Mouse (Mus musculus): ENCODE measurements around the gene Tmem121b.
A peak's percentile ranks its signal among the peaks of the same experiment; 100 is the strongest.

The Tmem121b gene

DNA sequence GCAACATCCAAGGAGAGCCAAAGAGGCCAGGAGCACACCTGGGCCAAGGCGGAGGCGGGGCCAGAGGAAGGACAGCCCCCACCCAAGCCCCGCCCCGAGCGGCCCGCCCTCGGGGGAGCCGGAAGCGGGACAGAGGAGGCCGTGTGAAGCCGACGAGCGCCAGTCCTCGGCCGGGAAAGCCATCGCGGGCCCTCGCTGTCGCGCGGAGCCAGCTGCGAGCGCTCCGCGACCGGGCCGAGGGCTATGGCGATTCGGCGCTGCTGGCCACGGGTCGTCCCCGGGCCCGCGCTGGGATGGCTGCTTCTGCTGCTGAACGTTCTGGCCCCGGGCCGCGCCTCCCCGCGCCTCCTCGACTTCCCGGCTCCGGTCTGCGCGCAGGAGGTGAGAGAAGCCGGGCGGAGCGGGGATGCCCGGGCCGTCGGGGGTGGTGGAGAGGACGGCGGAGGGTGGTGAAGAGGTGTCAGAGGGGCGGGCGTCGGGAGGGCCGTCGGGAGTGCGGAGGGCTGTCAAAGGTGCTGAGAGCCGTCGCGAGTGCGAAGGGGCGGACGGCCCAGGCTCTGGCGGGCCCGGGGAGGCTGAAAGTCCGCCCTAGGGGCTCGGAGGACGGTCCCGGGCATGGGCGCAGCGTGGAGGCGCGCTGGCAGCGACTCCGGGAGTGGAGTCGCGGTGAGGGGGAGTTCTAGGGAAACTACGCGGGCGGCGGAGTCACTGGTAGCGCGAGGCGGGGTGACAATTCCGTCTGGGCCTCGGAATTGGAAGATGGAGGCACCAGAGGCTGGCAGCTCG, 30.3 kb downstream of the Tmem121b start, which contains the start of gene Il17ra:
Il17ra (plus strand) TSS at position 162 of the 786 bp plus-strand sequence.
- DNase-seq, result peak; percentile 90

DNA sequence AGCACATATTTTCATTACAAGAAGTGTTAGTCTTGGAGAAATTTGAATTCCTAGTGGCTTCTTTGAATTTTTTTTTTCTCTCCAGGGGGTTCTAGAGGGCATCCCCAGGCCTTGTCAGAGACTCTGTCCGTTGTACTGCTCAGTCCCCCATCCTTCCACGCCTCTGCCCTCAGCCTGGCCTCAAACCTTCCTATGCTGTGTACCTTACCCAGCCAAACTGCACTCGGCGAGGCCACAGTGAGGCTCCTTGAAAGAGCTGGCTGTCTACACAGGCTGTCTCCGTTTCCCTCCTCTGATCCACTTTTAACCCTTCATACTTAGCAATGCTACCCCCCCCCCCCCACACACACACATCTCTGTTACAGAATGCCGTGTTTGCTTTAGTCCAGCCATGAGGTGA, 31.4 kb downstream of the Tmem121b start:
- no peak for DNase-seq

- no peak for DNase-seq
These were observed 32.4 kb downstream of the Tmem121b start for GRCm38 (mm10) chr6:120461217-120461616.

DNA sequence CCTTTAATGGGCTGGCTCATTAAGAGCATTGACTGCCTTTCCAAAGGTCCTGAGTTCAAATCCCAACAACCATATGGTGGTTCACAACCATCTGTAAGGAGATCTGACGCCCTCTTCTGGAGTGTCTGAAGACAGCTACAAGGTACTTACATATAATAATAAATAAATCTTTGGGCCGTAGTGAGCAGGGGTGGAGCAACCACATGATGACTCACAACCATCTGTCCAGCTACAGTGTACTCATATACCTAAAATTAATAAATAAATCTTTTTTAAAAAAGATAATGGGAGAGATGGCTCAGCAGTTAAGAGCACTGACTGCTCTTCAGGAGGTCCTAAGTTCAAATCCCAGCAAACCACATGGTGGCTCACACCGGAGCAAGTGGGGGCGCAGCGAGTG, 35.9 kb downstream of the Tmem121b start:
- DNase-seq, result no peak

DNA sequence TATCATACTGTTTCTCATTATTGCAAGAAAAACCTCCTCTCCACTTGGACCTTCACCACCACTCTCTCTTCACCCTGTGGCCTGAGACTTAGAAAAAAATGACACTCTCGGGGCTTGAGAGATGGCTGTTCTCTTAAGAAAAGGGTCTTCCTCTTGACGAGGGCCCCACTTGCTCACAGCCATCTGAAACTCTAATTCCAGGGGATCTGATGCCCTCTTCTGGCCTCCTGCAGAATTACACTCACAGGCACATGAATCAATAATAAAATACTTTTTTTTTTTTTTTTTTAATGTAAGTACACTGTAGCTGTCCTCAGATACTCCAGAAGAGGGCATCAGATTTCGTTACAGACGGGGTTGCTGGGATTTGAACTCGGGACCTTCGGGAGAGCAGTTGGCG, 36.5 kb downstream of the Tmem121b start:
- peak; percentile 41 for DNase-seq

DNA sequence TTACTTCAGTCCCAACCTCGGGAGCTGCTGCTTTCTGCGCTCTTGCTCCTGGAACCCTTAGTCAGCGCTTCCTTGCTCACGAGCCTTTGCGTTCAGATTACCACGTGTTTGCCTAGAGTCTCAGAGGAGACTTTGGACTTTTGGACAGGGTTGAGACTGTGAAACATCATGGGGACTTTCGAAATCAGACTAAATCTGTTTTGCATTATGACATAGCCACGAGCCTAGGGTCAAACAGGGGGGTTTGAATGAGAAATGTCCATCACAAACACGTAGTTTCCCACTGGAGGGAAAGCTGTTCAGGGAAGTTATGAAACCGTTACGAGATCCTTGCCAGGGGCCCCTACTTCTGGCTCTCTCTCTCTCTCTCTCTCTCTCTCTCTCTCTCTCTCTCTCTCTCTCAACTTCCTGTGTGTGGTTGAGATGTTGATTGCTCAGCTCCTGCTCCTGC, 39.0 kb downstream of the Tmem121b start:
- DNase-seq, result peak; percentile 63

DNA sequence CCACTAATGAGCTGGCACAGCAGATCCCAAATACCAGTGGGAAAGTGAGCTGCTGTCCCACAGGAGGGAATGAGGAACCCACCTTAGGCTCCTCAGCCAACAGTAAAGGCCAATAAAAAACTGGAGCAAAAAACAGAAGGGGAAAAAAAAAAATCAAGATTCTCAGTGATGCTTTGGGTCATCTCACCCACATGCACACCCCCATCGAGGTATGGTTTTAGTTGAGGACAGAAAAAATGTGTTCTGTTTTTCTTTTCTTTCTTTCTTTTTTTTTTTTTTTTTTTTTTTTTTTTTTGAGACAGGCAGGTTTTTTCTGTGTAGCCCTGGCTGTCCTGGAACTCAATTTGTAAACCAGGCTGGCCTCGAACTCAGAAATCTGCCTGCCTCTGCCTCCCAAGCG, 40.1 kb downstream of the Tmem121b start:
- DNase-seq, result no peak

- no peak for DNase-seq
These were observed 40.5 kb downstream of the Tmem121b start for GRCm38 (mm10) chr6:120453103-120453445.

- no peak for DNase-seq
These were observed 41.1 kb downstream of the Tmem121b start for GRCm38 (mm10) chr6:120452384-120453102.

DNA sequence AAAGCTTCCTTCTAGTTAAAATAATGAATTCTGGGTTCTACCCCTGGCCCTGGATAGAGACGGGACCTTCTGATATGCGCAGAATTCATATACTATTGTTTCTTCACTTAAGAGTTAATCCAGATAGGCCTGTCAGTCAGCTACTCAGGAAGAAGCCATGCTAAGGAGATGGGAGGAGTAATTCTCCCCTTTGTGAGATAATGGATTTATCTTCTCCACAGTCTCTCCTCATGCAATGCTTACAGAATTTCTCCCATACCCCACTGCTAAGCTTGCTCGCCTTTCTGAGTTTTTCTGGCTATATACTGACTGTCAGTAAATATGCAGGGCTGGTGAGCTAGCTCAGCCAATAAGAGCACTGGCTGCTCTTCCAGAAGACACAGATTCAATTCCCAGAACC, 43.4 kb downstream of the Tmem121b start:
- no peak for DNase-seq

DNA sequence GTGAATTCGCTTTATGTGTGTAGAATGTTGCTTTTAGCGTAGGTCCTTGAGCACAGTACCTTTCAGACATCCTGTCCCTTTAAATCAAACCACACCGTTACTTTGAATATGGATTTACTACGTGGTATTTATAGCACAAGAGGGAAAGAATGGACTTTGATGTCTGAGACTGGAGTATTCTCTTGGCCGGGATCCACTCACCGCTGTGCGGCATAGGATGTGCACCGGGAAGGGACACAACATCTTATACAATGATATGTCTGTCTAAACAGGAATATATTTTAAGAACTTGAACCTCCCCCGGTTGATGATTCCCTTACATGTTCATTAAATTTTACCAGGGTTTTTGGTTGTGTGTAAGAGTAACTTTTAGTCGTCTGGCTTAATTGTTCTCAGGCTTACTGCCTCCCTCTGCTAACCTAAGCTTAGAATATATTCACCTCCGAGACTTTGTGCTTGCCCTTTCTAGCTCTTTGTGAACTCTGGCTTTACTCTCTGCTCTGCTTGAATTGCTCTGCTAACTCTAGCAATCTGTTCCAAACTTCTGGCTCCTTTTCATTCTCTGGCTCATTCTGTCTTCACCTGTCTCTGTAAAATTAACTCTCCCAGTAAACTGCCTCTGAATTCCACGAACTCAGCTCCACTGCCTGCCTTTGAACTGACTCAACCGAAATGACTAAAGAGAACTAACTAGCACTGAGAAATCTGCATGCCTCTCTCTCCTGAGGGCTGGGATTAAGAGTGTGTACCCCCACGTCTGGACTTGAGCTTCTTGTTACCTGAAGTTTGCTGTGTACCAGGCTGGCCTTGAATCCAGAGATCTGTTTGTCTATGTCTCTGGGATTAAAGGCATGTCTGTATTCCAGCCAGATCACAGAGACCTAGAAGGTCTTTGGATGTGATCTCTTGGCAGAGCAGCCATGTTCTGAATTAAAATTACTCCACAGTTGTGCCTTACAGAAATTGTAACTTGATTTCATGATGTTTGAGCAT, 49.9 kb downstream of the Tmem121b start:
- DNase-seq, result peak; percentile 42

- peak; percentile 39 for DNase-seq
These were observed 51.3 kb downstream of the Tmem121b start for GRCm38 (mm10) chr6:120442171-120442749.

All from kidney, adult 18-20 months (tissue).